In the genomic region with DNA sequence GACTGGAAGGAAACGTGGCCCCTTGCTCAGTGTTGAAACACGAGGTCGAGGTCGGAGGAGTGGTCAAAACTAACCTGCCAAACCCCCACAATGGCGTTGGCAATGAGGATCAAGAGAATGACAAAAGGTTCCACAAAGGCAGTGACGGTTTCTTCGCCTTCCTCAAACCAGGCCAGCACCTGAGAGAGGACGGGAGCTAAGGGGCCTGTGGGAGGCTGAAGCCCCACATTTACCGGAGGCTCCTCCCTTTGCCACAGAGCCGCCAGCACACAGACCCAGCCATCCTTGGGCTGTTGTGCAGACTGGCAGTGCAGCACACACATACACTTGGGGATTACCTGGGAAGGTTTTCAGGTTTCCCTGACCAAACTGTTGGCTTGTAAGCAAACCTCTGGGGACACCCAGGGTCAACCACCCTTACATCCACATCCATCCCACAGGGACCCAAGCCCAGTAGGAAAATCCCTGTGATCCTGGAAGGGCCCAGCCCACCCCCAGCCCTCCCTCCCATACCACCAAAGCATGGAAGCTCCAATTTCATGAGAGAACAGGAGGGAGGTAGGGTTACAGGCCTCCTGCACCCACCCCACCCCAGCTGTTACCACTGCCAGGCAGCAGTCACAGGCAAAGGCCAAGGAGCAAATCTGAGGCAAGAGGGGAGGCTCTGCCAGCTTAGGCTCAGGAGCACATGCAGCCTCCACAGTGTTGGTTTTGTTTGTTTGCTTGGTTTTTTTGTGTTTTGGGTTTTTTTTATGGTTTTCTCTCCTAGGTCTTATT, we compare ENCODE assay signal across 22 mouse cellular contexts. TPM values are rescaled to one million over a fixed set of nuclear protein-coding genes. Genes with fewer than 3 reads are reported as not detected.
A peak's percentile ranks its signal among the peaks of the same experiment; 100 is the strongest.
DNase-seq lines count a peak whose midpoint lies in the region; ATAC-seq and TF ChIP-seq lines count a peak whose summit lies in the region.
"Had no signal": no experiment of that assay in that cellular context is flagged by ENCODE, and none has a peak within 500 bp of the region (broad histone marks: within the 10 kb centered on the region; RNA-seq: fewer than 3 reads in every experiment).

No protein-coding gene starts in this region.

- in situ Hi-C loops in CH12.LX (cut with MboI; ENCODE audit: low pct_ligation_motif_present, low pct_unique_long_range_greater_than_20kb, low sequenced_read_pairs), result no loop called here

- no peaks in the 10 kb centered on the region for H3K79me2 ChIP-seq in CH12.LX (replicated peaks; ENCODE audit: control insufficient read depth, extremely low read depth, insufficient read depth, poor library complexity, severe bottlenecking)

- H3K4me3 ChIP-seq in CH12.LX (replicated peaks in 1 of 3; ENCODE audit: low read depth in 2 of 3, low read length in 2 of 3, poor library complexity in 1 of 3), result no peak overlapping the region
- H3K4me3 ChIP-seq in embryonic facial prominence, embryonic 12.5 days, result no peak overlapping the region
- no peak overlapping the region for H3K4me3 ChIP-seq in limb, embryonic 12.5 days (replicated peaks)
- H3K4me3 ChIP-seq in liver, embryonic 11.5 days (ENCODE audit: low read depth, low read length), result no peak overlapping the region
- H3K4me3 ChIP-seq: forebrain, embryonic 12.5 days; heart, embryonic 12.5 days; neural tube, embryonic 15.5 days had no signal

- dilution Hi-C loops in CH12.LX (cut with MboI; ENCODE audit: extremely low pct_ligation_motif_present, extremely low pct_unique_long_range_greater_than_20kb, low sequenced_read_pairs), result no loop called here

- no peak for TF ChIP-seq EP300 in CH12.LX (IDR thresholded peaks at IDR 0.05; ENCODE audit: low read length)

- peak; percentile 45 for DNase-seq in gastrocnemius, postnatal 14 days
- no peak for DNase-seq in gastrocnemius, adult 18-20 months (ENCODE audit: low spot score)
- no peak for DNase-seq in CH12.LX (ENCODE audit: extremely low read depth)
- no peak for DNase-seq in thymus, postnatal 0 days (ENCODE audit: low spot score)
- no peak for DNase-seq in liver, embryonic 11.5 days (ENCODE audit: low spot score)
- DNase-seq: adrenal gland, adult 2 months; cerebellum, adult 9-11 months; kidney, postnatal 4 days; layer of hippocampus, adult 9-11 months; lung, adult 18-20 months; lung, postnatal 14 days; midbrain, embryonic 14.5 days; spleen, adult 18-20 months; thymus, adult 2 months had no signal

- no peak overlapping the region for H3K9ac ChIP-seq in CH12.LX (ENCODE audit: insufficient read depth, low read depth)
- no peak overlapping the region for H3K9ac ChIP-seq in embryonic facial prominence, embryonic 12.5 days
- 0 out of 2 replicates have a peak overlapping the region, but pooled peaks have one; percentile 18 for H3K9ac ChIP-seq in limb, embryonic 12.5 days (replicated peaks)
- H3K9ac ChIP-seq in liver, embryonic 11.5 days (ENCODE audit: low read depth, low read length), result no peak overlapping the region
- H3K9ac ChIP-seq: forebrain, embryonic 12.5 days; heart, embryonic 12.5 days; hindbrain, embryonic 14.5 days; neural tube, embryonic 15.5 days had no signal

- TF ChIP-seq RAD21 in CH12.LX (IDR thresholded peaks at IDR 0.05; ENCODE audit: low read depth, low read length), result no peak

- WGBS in embryonic facial prominence, embryonic 12.5 days, result 41% methylated on average over 10 of the region's 10 CpGs
- 42% methylated on average over 10 of the region's 10 CpGs for WGBS in limb, embryonic 12.5 days
- WGBS in liver, embryonic 11.5 days, result 45% methylated on average over 10 of the region's 10 CpGs

- H3K36me3 ChIP-seq in CH12.LX (replicated peaks in 1 of 2; ENCODE audit: control insufficient read depth in 1 of 2, insufficient read depth in 1 of 2, low read length in 1 of 2), result peaks cover 0 to 22% of the 10 kb centered on the region in 2 experiments
- H3K36me3 ChIP-seq in embryonic facial prominence, embryonic 12.5 days, result no peaks in the 10 kb centered on the region
- H3K36me3 ChIP-seq in limb, embryonic 12.5 days, result peaks cover under 1% of the 10 kb centered on the region; the same call in 1 of the 2 replicates
- no peaks in the 10 kb centered on the region for H3K36me3 ChIP-seq in liver, embryonic 11.5 days (ENCODE audit: control insufficient read depth, insufficient read depth, low read length)
- H3K36me3 ChIP-seq: forebrain, embryonic 12.5 days; heart, embryonic 12.5 days; neural tube, embryonic 15.5 days had no signal

- no peak for TF ChIP-seq POLR2A in CH12.LX (IDR thresholded peaks at IDR 0.05; ENCODE audit: low read depth, low read length)

- TF ChIP-seq CTCF in CH12.LX (conservative IDR thresholded peaks at IDR 0.05 in 1 of 2, IDR thresholded peaks at IDR 0.05 in 1 of 2; ENCODE audit: low read depth in 2 of 2, low read length in 2 of 2), result no peak

- 0 out of 2 replicates have a peak, but pooled peaks have one; percentile 6 for ATAC-seq in embryonic facial prominence, embryonic 12.5 days (ENCODE audit: insufficient number of reproducible peaks, insufficient read depth, low FRiP score, low TSS enrichment)
- peak; percentile 44; the same call in 1 of the 2 replicates for ATAC-seq in limb, embryonic 12.5 days (ENCODE audit: insufficient number of reproducible peaks, insufficient read depth, low FRiP score, low TSS enrichment, low read depth)
- ATAC-seq in liver, embryonic 11.5 days (replicated peaks; ENCODE audit: low FRiP score), result no peak

- no peak overlapping the region for H3K4me2 ChIP-seq in CH12.LX (ENCODE audit: insufficient read depth, low read depth, poor library complexity, severe bottlenecking)
- no peak overlapping the region for H3K4me2 ChIP-seq in embryonic facial prominence, embryonic 12.5 days (replicated peaks)
- H3K4me2 ChIP-seq in limb, embryonic 12.5 days, result peak overlapping the region; percentile 30
- H3K4me2 ChIP-seq in liver, embryonic 11.5 days, result no peak overlapping the region
- H3K4me2 ChIP-seq: forebrain, embryonic 12.5 days; heart, embryonic 12.5 days; hindbrain, embryonic 14.5 days; neural tube, embryonic 15.5 days had no signal

- intact Hi-C loops in gastrocnemius, postnatal 14 days (cut with DNase I; ENCODE audit: low total_unique reads), result no loop called here

- H3K9me3 ChIP-seq in CH12.LX (replicated peaks; ENCODE audit: low read length), result no peaks in the 10 kb centered on the region
- H3K9me3 ChIP-seq in embryonic facial prominence, embryonic 12.5 days, result no peaks in the 10 kb centered on the region
- H3K9me3 ChIP-seq in limb, embryonic 12.5 days, result no peaks in the 10 kb centered on the region
- H3K9me3 ChIP-seq in liver, embryonic 11.5 days (ENCODE audit: control insufficient read depth, low read length), result no peaks in the 10 kb centered on the region
- H3K9me3 ChIP-seq: forebrain, embryonic 12.5 days; heart, embryonic 12.5 days; neural tube, embryonic 15.5 days had no signal

- peaks cover 9 to 52% of the 10 kb centered on the region in 2 experiments for H3K4me1 ChIP-seq in CH12.LX (ENCODE audit: control insufficient read depth in 1 of 2, insufficient read depth in 2 of 2)
- H3K4me1 ChIP-seq in embryonic facial prominence, embryonic 12.5 days, result peaks cover 15% of the 10 kb centered on the region
- H3K4me1 ChIP-seq in limb, embryonic 12.5 days (replicated peaks), result peaks cover 37% of the 10 kb centered on the region
- peaks cover 13% of the 10 kb centered on the region for H3K4me1 ChIP-seq in liver, embryonic 11.5 days (replicated peaks; ENCODE audit: control insufficient read depth, insufficient read depth, low read length)
- H3K4me1 ChIP-seq: forebrain, embryonic 12.5 days; neural tube, embryonic 15.5 days had no signal

- no peak overlapping the region for H3K27ac ChIP-seq in CH12.LX (ENCODE audit: insufficient read depth, low read depth)
- H3K27ac ChIP-seq in embryonic facial prominence, embryonic 12.5 days, result peak overlapping the region; percentile 37; the same call in 1 of the 2 replicates
- peak overlapping the region; percentile 62 for H3K27ac ChIP-seq in limb, embryonic 12.5 days
- H3K27ac ChIP-seq in liver, embryonic 11.5 days (ENCODE audit: low read depth, low read length), result no peak overlapping the region
- H3K27ac ChIP-seq: forebrain, embryonic 12.5 days; hindbrain, embryonic 14.5 days; neural tube, embryonic 15.5 days had no signal

- no peaks in the 10 kb centered on the region for H3K27me3 ChIP-seq in CH12.LX (replicated peaks)
- no peaks in the 10 kb centered on the region for H3K27me3 ChIP-seq in embryonic facial prominence, embryonic 12.5 days
- H3K27me3 ChIP-seq in limb, embryonic 12.5 days, result peaks cover 6% of the 10 kb centered on the region; the same call in 1 of the 2 replicates
- H3K27me3 ChIP-seq in liver, embryonic 11.5 days (replicated peaks; ENCODE audit: control insufficient read depth, insufficient read depth, low read length), result no peaks in the 10 kb centered on the region
- H3K27me3 ChIP-seq: neural tube, embryonic 15.5 days had no signal

RNA-seq across cellular contexts. Expression of gene Atp2a1, which starts 2.1 kb away (rescaled TPM):
- total RNA-seq in gastrocnemius, postnatal 14 days (2021), result over 10,000 TPM; 16,285 to 17,681 TPM
- over 10,000 TPM; 23,271 to 27,147 TPM for total RNA-seq in gastrocnemius, adult 18-20 months (2021)
- total RNA-seq in CH12.LX (2012; rRNA removed) (0.25 and 0.38 TPM in 2 replicates), CH12.LX (2014; rRNA removed) (not detected in 2 replicates)
- 0.74 and 0.75 TPM in 2 replicates for polyA plus RNA-seq in CH12.LX (2012; ENCODE audit: insufficient read length, low read depth)
- 22.3 and 26.8 TPM in 2 replicates for polyA plus RNA-seq in embryonic facial prominence, embryonic 12.5 days (2016; fragmentation: Nextera tagmentation; extraction: Ambion mirVana)
- 52.5 and 54.1 TPM in 2 replicates for polyA plus RNA-seq in limb, embryonic 12.5 days (2016; fragmentation: Nextera tagmentation; extraction: Ambion mirVana)
- 3.1 and 4.2 TPM in 2 replicates for polyA plus RNA-seq in thymus, postnatal 0 days (2015; fragmentation: Nextera tagmentation; extraction: Ambion mirVana)
- 1.3 TPM in 2 replicates for polyA plus RNA-seq in liver, embryonic 11.5 days (2014; fragmentation: Nextera tagmentation; extraction: Ambion mirVana)
- total RNA-seq: adrenal gland, adult 2 months; granulocyte monocyte progenitor cell, adult 5-6 weeks had no signal
- polyA plus RNA-seq: adrenal gland, adult 2 months; stomach, embryonic 14.5 days had no signal

RNA-seq across cellular contexts. Expression of gene Sh2b1, which starts 14.4 kb away (rescaled TPM):
- 10 to 100 TPM; 47.1 to 47.6 TPM for total RNA-seq in gastrocnemius, postnatal 14 days (2021)
- 10 to 100 TPM; 49.2 to 51.0 TPM for total RNA-seq in gastrocnemius, adult 18-20 months (2021)
- total RNA-seq in CH12.LX (2012; rRNA removed) (11.8 and 13.4 TPM in 2 replicates), CH12.LX (2014; rRNA removed) (5.2 and 5.5 TPM in 2 replicates)
- polyA plus RNA-seq in CH12.LX (2012; ENCODE audit: insufficient read length, low read depth), result 31.3 and 34.1 TPM in 2 replicates
- 60.2 and 62.6 TPM in 2 replicates for polyA plus RNA-seq in embryonic facial prominence, embryonic 12.5 days (2016; fragmentation: Nextera tagmentation; extraction: Ambion mirVana)
- polyA plus RNA-seq in limb, embryonic 12.5 days (2016; fragmentation: Nextera tagmentation; extraction: Ambion mirVana), result 57.8 and 59.9 TPM in 2 replicates
- polyA plus RNA-seq in thymus, postnatal 0 days (2015; fragmentation: Nextera tagmentation; extraction: Ambion mirVana), result 37.8 and 38.6 TPM in 2 replicates
- polyA plus RNA-seq in liver, embryonic 11.5 days (2014; fragmentation: Nextera tagmentation; extraction: Ambion mirVana), result 26.2 and 26.4 TPM in 2 replicates

RNA-seq across cellular contexts. Expression of gene Tufm, which starts 26.4 kb away (rescaled TPM):
- 100 to 1,000 TPM; 117 to 146 TPM for total RNA-seq in gastrocnemius, postnatal 14 days (2021)
- 100 to 1,000 TPM; 118 to 124 TPM for total RNA-seq in gastrocnemius, adult 18-20 months (2021)
- total RNA-seq in CH12.LX (2012; rRNA removed) (156 and 183 TPM in 2 replicates), CH12.LX (2014; rRNA removed) (115 and 123 TPM in 2 replicates)
- 219 and 224 TPM in 2 replicates for polyA plus RNA-seq in CH12.LX (2012; ENCODE audit: insufficient read length, low read depth)
- polyA plus RNA-seq in embryonic facial prominence, embryonic 12.5 days (2016; fragmentation: Nextera tagmentation; extraction: Ambion mirVana), result 138 and 141 TPM in 2 replicates
- 137 and 140 TPM in 2 replicates for polyA plus RNA-seq in limb, embryonic 12.5 days (2016; fragmentation: Nextera tagmentation; extraction: Ambion mirVana)
- polyA plus RNA-seq in thymus, postnatal 0 days (2015; fragmentation: Nextera tagmentation; extraction: Ambion mirVana), result 95.4 and 104 TPM in 2 replicates
- polyA plus RNA-seq in liver, embryonic 11.5 days (2014; fragmentation: Nextera tagmentation; extraction: Ambion mirVana), result 193 and 211 TPM in 2 replicates

RNA-seq across cellular contexts. Expression of gene Rabep2, which starts 32.3 kb away (rescaled TPM):
- 10 to 100 TPM; 12.1 to 12.7 TPM for total RNA-seq in gastrocnemius, postnatal 14 days (2021)
- 10 to 100 TPM; 10.6 to 13.1 TPM for total RNA-seq in gastrocnemius, adult 18-20 months (2021)
- total RNA-seq in CH12.LX (2012; rRNA removed), result 38.5 and 40.3 TPM in 2 replicates
- total RNA-seq in CH12.LX (2014; rRNA removed), result 35.7 and 42.6 TPM in 2 replicates
- 33.7 and 36.6 TPM in 2 replicates for polyA plus RNA-seq in CH12.LX (2012; ENCODE audit: insufficient read length, low read depth)
- polyA plus RNA-seq in embryonic facial prominence, embryonic 12.5 days (2016; fragmentation: Nextera tagmentation; extraction: Ambion mirVana), result 35.3 and 36.7 TPM in 2 replicates
- 37.1 and 37.7 TPM in 2 replicates for polyA plus RNA-seq in limb, embryonic 12.5 days (2016; fragmentation: Nextera tagmentation; extraction: Ambion mirVana)
- 22.2 and 22.7 TPM in 2 replicates for polyA plus RNA-seq in thymus, postnatal 0 days (2015; fragmentation: Nextera tagmentation; extraction: Ambion mirVana)
- polyA plus RNA-seq in liver, embryonic 11.5 days (2014; fragmentation: Nextera tagmentation; extraction: Ambion mirVana), result 15.6 and 16.0 TPM in 2 replicates

RNA-seq across cellular contexts. Expression of gene Atxn2l, which starts 42.4 kb away (rescaled TPM):
- 10 to 100 TPM; 31.1 to 32.4 TPM for total RNA-seq in gastrocnemius, postnatal 14 days (2021)
- total RNA-seq in gastrocnemius, adult 18-20 months (2021), result 10 to 100 TPM; 28.4 to 33.1 TPM
- 42.4 and 64.2 TPM in 2 replicates for total RNA-seq in CH12.LX (2012; rRNA removed)
- total RNA-seq in CH12.LX (2014; rRNA removed), result 16.5 and 18.8 TPM in 2 replicates
- polyA plus RNA-seq in CH12.LX (2012; ENCODE audit: insufficient read length, low read depth), result 104 and 122 TPM in 2 replicates
- polyA plus RNA-seq in embryonic facial prominence, embryonic 12.5 days (2016; fragmentation: Nextera tagmentation; extraction: Ambion mirVana), result 62.9 and 64.0 TPM in 2 replicates
- 59.6 and 65.8 TPM in 2 replicates for polyA plus RNA-seq in limb, embryonic 12.5 days (2016; fragmentation: Nextera tagmentation; extraction: Ambion mirVana)
- 37.9 and 38.5 TPM in 2 replicates for polyA plus RNA-seq in thymus, postnatal 0 days (2015; fragmentation: Nextera tagmentation; extraction: Ambion mirVana)
- 71.4 and 75.7 TPM in 2 replicates for polyA plus RNA-seq in liver, embryonic 11.5 days (2014; fragmentation: Nextera tagmentation; extraction: Ambion mirVana)

Comparison
In these comparisons a context has a peak if more than half of its experiments do, and no peak if none do; other contexts are left out.
1. H3K27ac ChIP-seq: peak in embryonic facial prominence, embryonic 12.5 days (single experiment) and limb, embryonic 12.5 days (single experiment); none in CH12.LX (single experiment) and liver, embryonic 11.5 days (single experiment).